ENCODE assay signal across 8 mouse cellular contexts in the genomic region with DNA sequence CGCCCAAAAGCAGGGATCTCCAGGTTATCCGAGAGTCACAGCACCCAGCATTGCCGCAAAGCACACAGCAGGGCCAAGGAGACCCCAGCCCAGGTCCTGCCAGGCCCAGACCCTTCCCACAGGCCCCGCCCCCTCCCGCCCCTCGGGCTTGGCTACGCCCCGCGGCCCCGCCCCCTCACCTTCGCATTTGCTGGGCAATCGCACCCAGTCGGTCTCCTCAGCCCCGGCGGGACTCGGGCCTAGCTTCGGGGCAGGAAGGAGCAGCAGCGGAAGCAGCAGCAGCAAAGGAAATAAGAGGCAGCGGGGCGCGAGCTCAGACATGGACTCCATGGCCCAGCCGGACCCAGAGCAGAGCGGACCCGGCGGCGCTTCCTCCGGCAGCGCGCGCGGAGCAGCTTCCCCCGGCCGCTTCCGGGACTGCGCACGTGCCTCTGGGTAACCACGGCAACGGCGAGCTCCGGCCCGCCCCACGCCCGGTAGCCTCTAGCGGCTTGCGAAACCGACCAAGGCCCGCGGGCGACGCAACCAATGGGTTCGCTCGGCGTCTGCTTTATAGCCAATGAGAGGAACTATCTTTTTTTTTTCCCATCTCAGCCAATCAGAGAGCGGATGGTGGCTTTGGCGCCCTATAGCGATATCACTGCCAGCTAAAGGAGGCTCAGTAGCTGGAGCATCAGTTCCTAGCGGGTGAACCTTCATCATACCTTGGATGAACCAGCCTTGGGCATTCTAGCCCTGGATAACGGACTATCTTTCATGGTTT. TPM values are rescaled to one million over a fixed set of nuclear protein-coding genes. Genes with fewer than 3 reads are reported as not detected.
DNase-seq lines count a peak whose midpoint lies in the region; ATAC-seq and TF ChIP-seq lines count a peak whose summit lies in the region.

A gene (minus strand): TSS at position 421 of the 763 bp plus-strand sequence.

- peak within 1 kb of the TSS; percentile 65 for H3K9ac ChIP-seq in forebrain, postnatal 0 days
- H3K9ac ChIP-seq in lung, embryonic 15.5 days, result peak within 1 kb of the TSS; percentile 72

- 3% methylated on average over 58 of the region's 58 CpGs for WGBS in forebrain, postnatal 0 days
- under 1% methylated on average over 54 of the region's 58 CpGs for WGBS in lung, embryonic 15.5 days

- peaks cover 36% of the 10 kb centered on the region for H3K4me1 ChIP-seq in G1E (ENCODE audit: insufficient read depth, low read depth, low read length)
- H3K4me1 ChIP-seq in forebrain, postnatal 0 days (ENCODE audit: insufficient read depth), result 0 out of 2 replicates have a peak, but pooled peaks cover 8% of the 10 kb centered on the region
- peaks cover 15% of the 10 kb centered on the region for H3K4me1 ChIP-seq in lung, embryonic 15.5 days

- H3K27me3 ChIP-seq in G1E (ENCODE audit: insufficient read depth, low read length), result peaks cover 18% of the 10 kb centered on the region
- no peaks in the 10 kb centered on the region for H3K27me3 ChIP-seq in forebrain, postnatal 0 days (ENCODE audit: insufficient read depth, low read length)
- H3K27me3 ChIP-seq in lung, embryonic 15.5 days, result no peaks in the 10 kb centered on the region

- H3K4me2 ChIP-seq in forebrain, postnatal 0 days (ENCODE audit: low read depth), result peak within 1 kb of the TSS; percentile 72
- H3K4me2 ChIP-seq in lung, embryonic 15.5 days, result peak within 1 kb of the TSS; percentile 76

- peak within 1 kb of the TSS; percentile 89 for H3K27ac ChIP-seq in forebrain, postnatal 0 days (ENCODE audit: low read depth, low read length)
- peak within 1 kb of the TSS; percentile 92 for H3K27ac ChIP-seq in lung, embryonic 15.5 days

- peak; percentile 97 for DNase-seq in G1E (ENCODE audit: low spot score)
- DNase-seq in cerebellum, adult 18-20 months, result peak; percentile 97 to 99
- peak; percentile 99 for DNase-seq in forebrain, postnatal 0 days
- DNase-seq in heart, postnatal 4 days, result peak; percentile 98
- peak; percentile 98 for DNase-seq in layer of hippocampus, adult 8-10 months (ENCODE audit: low spot score in 2 of 2)
- peak; percentile 97 for DNase-seq in ovary, adult 18-20 months (ENCODE audit: low spot score)
- peak; percentile 99 for DNase-seq in thymus, postnatal 0 days (ENCODE audit: low spot score)

- H3K4me3 ChIP-seq in G1E (ENCODE audit: low read depth, low read length), result peak within 1 kb of the TSS; percentile 79
- H3K4me3 ChIP-seq in forebrain, postnatal 0 days (ENCODE audit: low read depth, low read length), result peak within 1 kb of the TSS; percentile 64
- H3K4me3 ChIP-seq in lung, embryonic 15.5 days, result peak within 1 kb of the TSS; percentile 91

- ATAC-seq in G1E (ENCODE audit: extremely low read depth, insufficient number of reproducible peaks, low FRiP score, poor library complexity, severe bottlenecking), result peak; percentile 98
- ATAC-seq in forebrain, postnatal 0 days, result peak; percentile 99
- ATAC-seq in lung, embryonic 15.5 days (ENCODE audit: borderline replicate concordance, extremely low read depth, low FRiP score, low TSS enrichment), result peak; percentile 98

- TF ChIP-seq CTCF in G1E (IDR thresholded peaks at IDR 0.05; ENCODE audit: low read depth, low read length), result no peak
- peak; percentile 6; the same call in 1 of the 2 replicates for TF ChIP-seq CTCF in forebrain, postnatal 0 days (IDR thresholded peaks at IDR 0.05; ENCODE audit: low read depth)

- peaks cover 29% of the 10 kb centered on the region for H3K36me3 ChIP-seq in G1E (replicated peaks)
- peaks cover 5% of the 10 kb centered on the region for H3K36me3 ChIP-seq in forebrain, postnatal 0 days (ENCODE audit: insufficient read depth)
- H3K36me3 ChIP-seq in lung, embryonic 15.5 days, result 0 out of 2 replicates have a peak, but pooled peaks cover 2% of the 10 kb centered on the region

- 0 out of 2 replicates have a peak, but pooled peaks cover 3% of the 10 kb centered on the region for H3K9me3 ChIP-seq in G1E (replicated peaks)
- no peaks in the 10 kb centered on the region for H3K9me3 ChIP-seq in forebrain, postnatal 0 days (ENCODE audit: low read length)
- H3K9me3 ChIP-seq in lung, embryonic 15.5 days, result no peaks in the 10 kb centered on the region

RNA-seq across cellular contexts. Expression of the gene that starts here (rescaled TPM):
- total RNA-seq in G1E (2014; fragmentation: Nextera tagmentation) (12.8 and 14.4 TPM in 2 replicates), G1E (2017) (36.3 and 41.1 TPM in 2 replicates)
- 96.9 and 114 TPM in 2 replicates for polyA plus RNA-seq in G1E (2012)
- total RNA-seq in forebrain, postnatal 0 days (2014; rRNA removed), result 69.0 and 77.2 TPM in 2 replicates
- 68.2 and 69.5 TPM in 2 replicates for polyA plus RNA-seq in forebrain, postnatal 0 days (2015; fragmentation: Nextera tagmentation; extraction: Ambion mirVana)
- 10 to 100 TPM; 29.4 to 29.7 TPM for total RNA-seq in heart, postnatal 4 days (2021)
- total RNA-seq in layer of hippocampus, adult 8-10 months (2022), result 10 to 100 TPM; 64.6 to 68.9 (median 67.9) TPM
- polyA plus RNA-seq in lung, embryonic 15.5 days (2015; fragmentation: Nextera tagmentation; extraction: Ambion mirVana), result 83.0 and 83.6 TPM in 2 replicates
- polyA plus RNA-seq in thymus, postnatal 0 days (2015; fragmentation: Nextera tagmentation; extraction: Ambion mirVana), result 55.1 and 58.0 TPM in 2 replicates

Comparison
In these comparisons a context has a peak if more than half of its experiments do, and no peak if none do; other contexts are left out.
1. Peak in every context shown above with its lines: DNase-seq, ATAC-seq, H3K4me3 ChIP-seq and H3K27ac ChIP-seq.